Mouse (Mus musculus): Measurements from ENCODE around the gene Camsap2. TPM values are rescaled to one million over a fixed set of nuclear protein-coding genes. Genes with fewer than 3 reads are reported as not detected.

Gene Camsap2
- total and polyA plus RNA-seq, 3 experiments: 7.6 to 38.3 (median 10.7) TPM

GRCm38 (mm10) chr1:136345454-136346372 lies at the start of gene Camsap2 (continued):
- TF ChIP-seq USF1 (IDR thresholded peaks at IDR 0.05; ENCODE audit: low read depth, low read length): 0 out of 2 replicates have a peak, but pooled peaks have one; percentile 15
- TF ChIP-seq KAT2A (conservative IDR thresholded peaks at IDR 0.05; ENCODE audit: low read depth, low read length): no peak; the same call in 1 of the 2 replicates
- no peak for TF ChIP-seq CHD1 (IDR thresholded peaks at IDR 0.05; ENCODE audit: low read depth, low read length)
- peak; percentile 98 for TF ChIP-seq NRF1 (IDR thresholded peaks at IDR 0.05; ENCODE audit: insufficient read depth, low read depth, low read length, poor library complexity, severe bottlenecking)
- no peak for TF ChIP-seq ZNF384 (IDR thresholded peaks at IDR 0.05; ENCODE audit: low read depth, low read length)

DNA sequence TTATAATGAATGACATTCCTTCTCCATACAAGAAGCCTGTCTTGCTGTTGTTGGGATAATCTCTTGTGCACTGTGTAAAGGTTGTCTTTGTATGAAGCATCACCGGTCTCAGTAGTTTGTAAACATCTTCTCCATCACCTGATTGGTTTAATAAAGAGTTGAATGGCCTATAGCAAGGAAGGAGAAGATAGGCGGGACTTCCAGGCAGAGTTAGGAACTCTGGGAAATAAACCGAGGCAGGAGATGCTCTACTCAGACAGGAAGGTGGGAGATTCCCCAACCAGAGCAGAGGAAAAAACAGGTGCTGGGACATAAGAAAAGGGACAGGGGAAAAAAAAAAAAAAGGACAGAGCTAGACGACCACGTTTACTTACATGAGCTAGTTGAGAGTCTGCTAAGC lies 49.2 kb upstream of the Camsap2 start:
- Histone ChIP-seq H3K27ac (ENCODE audit: control insufficient read depth, low read depth, low read length) (no peak overlapping the region), H3K4me1 (ENCODE audit: control insufficient read depth in 1 of 2, insufficient read depth in 2 of 2, low read length in 2 of 2) (no peaks in the 10 kb centered on the region), H3K9me3 (replicated peaks; ENCODE audit: insufficient read depth, low read length) (no peaks in the 10 kb centered on the region), H3K79me2 (ENCODE audit: control insufficient read depth, insufficient read depth, low read length, poor library complexity) (no peaks in the 10 kb centered on the region), H3K4me3 (ENCODE audit: control insufficient read depth in 1 of 2, insufficient read depth in 1 of 2, low read depth in 2 of 2, low read length in 2 of 2) (no peak overlapping the region), H3K9ac (ENCODE audit: control insufficient read depth, low read depth, low read length, poor library complexity, severe bottlenecking) (no peak overlapping the region), H3K27me3 (ENCODE audit: control insufficient read depth in 1 of 2, insufficient read depth in 2 of 2, low read length in 2 of 2) (peaks cover 0 to 4% of the 10 kb centered on the region in 2 experiments), H3K36me3 (ENCODE audit: control insufficient read depth in 1 of 2, insufficient read depth in 2 of 2, low read length in 2 of 2) (no peaks in the 10 kb centered on the region; a peak in 1 of 4 replicates)
- TF ChIP-seq RCOR1 (IDR thresholded peaks at IDR 0.05; ENCODE audit: low read depth, low read length) (no peak), MAZ (IDR thresholded peaks at IDR 0.05; ENCODE audit: low read depth, low read length) (no peak), BHLHE40 (IDR thresholded peaks at IDR 0.05; ENCODE audit: borderline replicate concordance, low read depth, low read length) (no peak), SIN3A (IDR thresholded peaks at IDR 0.05; ENCODE audit: low read length) (0 out of 2 replicates have a peak, but pooled peaks have one; percentile 25), ZNF384 (IDR thresholded peaks at IDR 0.05; ENCODE audit: low read depth, low read length) (no peak), NRF1 (IDR thresholded peaks at IDR 0.05; ENCODE audit: insufficient read depth, low read depth, low read length, poor library complexity, severe bottlenecking) (no peak), HCFC1 (IDR thresholded peaks at IDR 0.05; ENCODE audit: low read depth, low read length) (0 out of 2 replicates have a peak, but pooled peaks have one; percentile 26)
- peak; percentile 40 for DNase-seq (ENCODE audit: low read depth, low spot score)

DNA sequence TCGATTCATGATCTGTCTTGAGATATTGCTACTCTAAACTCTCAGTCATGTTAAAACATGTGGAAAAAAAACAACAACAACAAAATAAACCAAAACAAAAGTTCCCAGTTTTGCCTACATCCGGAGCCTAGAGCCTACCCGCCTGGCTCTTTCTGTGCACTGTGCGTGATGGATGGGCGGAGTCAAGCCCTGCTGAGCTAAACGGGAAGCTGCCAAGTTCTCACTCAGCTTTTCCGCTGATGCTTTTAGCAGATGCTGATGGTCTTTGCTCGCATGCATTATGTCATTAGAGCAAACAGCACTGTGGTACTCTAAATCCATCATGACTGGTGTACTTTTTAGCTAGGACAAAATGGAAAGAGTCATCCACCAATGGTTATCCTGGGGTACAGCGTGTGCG lies 48.6 kb upstream of the Camsap2 start:
- Histone ChIP-seq H3K4me1 (ENCODE audit: control insufficient read depth in 1 of 2, insufficient read depth in 2 of 2, low read length in 2 of 2) (no peaks in the 10 kb centered on the region), H3K9ac (ENCODE audit: control insufficient read depth, low read depth, low read length, poor library complexity, severe bottlenecking) (no peak overlapping the region), H3K27ac (ENCODE audit: control insufficient read depth, low read depth, low read length) (no peak overlapping the region), H3K4me3 (ENCODE audit: control insufficient read depth in 1 of 2, insufficient read depth in 1 of 2, low read depth in 2 of 2, low read length in 2 of 2) (no peak overlapping the region), H3K36me3 (ENCODE audit: control insufficient read depth in 1 of 2, insufficient read depth in 2 of 2, low read length in 2 of 2) (no peaks in the 10 kb centered on the region; a peak in 1 of 4 replicates), H3K27me3 (ENCODE audit: control insufficient read depth in 1 of 2, insufficient read depth in 2 of 2, low read length in 2 of 2) (peaks cover 0 to 6% of the 10 kb centered on the region in 2 experiments), H3K9me3 (replicated peaks; ENCODE audit: insufficient read depth, low read length) (no peaks in the 10 kb centered on the region), H3K79me2 (ENCODE audit: control insufficient read depth, insufficient read depth, low read length, poor library complexity) (no peaks in the 10 kb centered on the region)
- TF ChIP-seq USF1 (IDR thresholded peaks at IDR 0.05; ENCODE audit: low read depth, low read length) (no peak), KAT2A (conservative IDR thresholded peaks at IDR 0.05; ENCODE audit: low read depth, low read length) (no peak), CHD1 (IDR thresholded peaks at IDR 0.05; ENCODE audit: low read depth, low read length) (no peak), EP300 (IDR thresholded peaks at IDR 0.05; ENCODE audit: low read depth in 1 of 2, low read length in 2 of 2) (no peak), MAX (IDR thresholded peaks at IDR 0.05; ENCODE audit: low read length) (no peak), MYB (IDR thresholded peaks at IDR 0.05; ENCODE audit: low read depth, low read length) (no peak)
- DNase-seq (ENCODE audit: low read depth, low spot score): peak; percentile 54

Measured in MEL (cell line).